Mouse (Mus musculus) common myeloid progenitor, adult 5-6 weeks (primary cell): ENCODE measurements around the gene St14. TPM values are rescaled to one million over a fixed set of nuclear protein-coding genes. Genes with fewer than 3 reads are reported as not detected.
"Not testable (repeated sequence)": the region's sequence is repeated elsewhere in the genome, so short reads cannot be mapped to it uniquely, and the experiment has no call there.

Source experiments
- ATAC-seq: replicated peaks from 2 replicates; pipeline ENCODE4 v1.8.0; 2016; ENCODE audit warnings: low read depth, mild to moderate bottlenecking, moderate TSS enrichment, inconsistent platforms; ENCODE audit not compliant: poor library complexity, severe bottlenecking
- total RNA-seq: library from RNA; stranded (forward); fragments of 200-1000, 187-1606 nt; gene quantifications from 2 replicates; pipeline ENCODE4 v1.2.3, GENCODE M21; 2017

The St14 gene
- total RNA-seq, 1 experiment from 2014 or later = 3.7 TPM

- no peak for ATAC-seq
Measured at GRCm38 (mm10) chr9:31088883-31089282, 42.8 kb downstream of the St14 start.

DNA sequence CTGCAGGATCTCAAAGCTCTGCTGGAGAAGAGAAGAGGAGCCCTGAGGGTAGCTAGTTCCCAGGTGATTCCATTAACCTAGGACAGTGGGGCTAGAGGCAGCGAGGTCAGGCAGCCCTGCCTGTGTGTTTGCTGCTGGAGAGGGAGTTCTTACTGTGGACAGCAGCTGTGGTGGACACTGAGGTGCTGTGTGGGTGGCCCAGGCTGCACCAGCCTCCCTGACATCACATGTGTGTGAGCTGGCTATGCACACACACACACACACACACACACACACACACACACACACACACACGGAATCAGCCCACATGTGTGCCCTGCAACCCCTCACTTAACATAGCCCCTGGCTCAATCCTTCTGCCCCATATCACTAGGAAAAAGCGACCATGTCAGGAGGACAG is 43.5 kb downstream of the St14 start:
- ATAC-seq = no peak

DNA sequence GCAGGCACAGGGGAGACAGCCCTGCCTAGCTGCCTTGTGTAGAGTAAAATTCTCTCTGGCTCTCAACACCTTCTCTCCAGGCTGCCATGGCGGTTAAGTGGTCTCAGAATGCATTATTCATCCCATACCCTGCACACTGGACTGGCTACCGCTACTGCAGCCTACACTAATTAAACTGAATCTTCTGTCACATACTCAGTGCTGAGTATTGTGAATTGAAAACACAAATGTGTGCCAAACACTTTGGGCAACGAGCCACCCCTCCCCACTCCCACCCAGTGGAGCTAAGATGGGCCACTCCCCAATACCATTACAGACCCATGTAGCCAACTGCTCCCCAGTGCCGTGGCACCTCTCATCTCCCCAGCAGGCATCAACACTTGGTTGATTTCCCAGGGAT is 44.2 kb downstream of the St14 start:
- ATAC-seq = no peak

- no peak for ATAC-seq
Measured at GRCm38 (mm10) chr9:31086754-31087145, 44.9 kb downstream of the St14 start.

DNA sequence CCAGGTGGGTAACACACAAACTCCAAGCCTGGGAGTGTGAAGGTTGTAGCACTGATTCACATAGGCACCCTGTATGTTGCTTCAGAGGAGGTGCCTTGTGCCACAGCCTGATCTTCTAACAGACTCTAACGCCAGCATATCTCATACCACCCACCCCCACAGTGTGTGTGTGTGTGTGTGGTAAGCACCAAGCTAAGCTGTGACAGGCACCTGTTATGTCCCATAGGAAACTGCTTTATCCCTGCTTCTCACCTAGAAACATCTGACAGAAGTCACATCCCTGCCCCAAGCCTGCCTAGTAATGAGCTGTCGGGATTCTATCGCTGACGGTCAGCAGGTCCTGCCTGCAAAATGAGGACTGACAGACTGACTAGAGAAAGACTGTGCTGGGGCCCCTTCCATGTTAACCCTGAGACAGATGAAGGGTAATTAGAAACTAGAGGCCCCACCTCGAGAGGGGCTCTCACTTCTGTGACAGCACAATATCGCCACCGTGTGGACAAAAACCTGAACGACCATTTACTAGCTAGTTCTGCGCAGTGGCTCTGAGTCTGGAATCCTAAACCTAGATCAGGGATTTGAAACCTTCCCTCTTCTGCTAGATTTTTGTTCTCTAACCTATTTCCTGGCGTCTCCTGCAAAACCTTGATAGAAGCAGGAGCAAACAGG is 45.4 kb downstream of the St14 start:
- peak; percentile 66 for ATAC-seq

DNA sequence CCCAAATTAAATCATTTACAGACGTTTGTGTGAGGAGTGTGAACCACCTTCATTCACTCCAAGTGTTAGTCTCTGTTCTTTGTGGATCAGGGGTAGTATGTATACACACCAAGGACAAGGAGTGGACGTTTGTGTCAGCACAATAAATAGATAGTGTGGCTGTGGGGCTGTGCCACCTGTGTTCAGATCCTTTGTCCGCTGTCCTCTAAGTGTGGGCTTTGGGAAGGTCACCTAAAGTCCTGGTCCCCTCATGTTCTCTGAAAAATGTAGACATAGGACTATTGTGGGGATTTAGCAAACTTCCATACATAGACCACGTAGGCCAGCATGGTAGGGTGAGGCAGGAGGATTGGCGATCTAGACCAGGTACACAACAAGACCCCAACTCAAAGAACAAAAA is 46.1 kb downstream of the St14 start:
- no peak for ATAC-seq

DNA sequence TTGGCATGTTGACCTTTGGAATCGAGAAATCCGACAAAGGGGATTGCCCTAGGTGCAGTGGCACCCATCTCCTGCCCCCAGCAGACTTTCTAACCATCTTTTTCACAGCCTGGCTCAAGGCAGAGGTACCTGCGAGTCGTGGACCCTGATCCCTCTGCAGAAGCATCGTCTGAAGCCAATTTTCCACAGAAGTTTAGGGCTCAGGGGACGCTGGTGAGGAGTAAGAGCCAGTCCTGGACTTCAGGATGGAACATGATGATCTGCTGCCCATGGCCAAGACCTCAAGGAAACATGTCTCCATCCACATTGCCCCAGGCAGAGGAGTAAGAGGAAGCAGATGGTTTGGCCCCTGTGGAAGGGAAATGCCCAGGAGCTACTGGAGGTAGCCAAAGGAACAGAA is 48.9 kb downstream of the St14 start:
- ATAC-seq = no peak

GRCm38 (mm10) chr9:31082054-31082666 is 49.5 kb downstream of the St14 start:
- ATAC-seq = peak; percentile 85

GRCm38 (mm10) chr9:31080726-31081125 is 50.9 kb downstream of the St14 start:
- no peak for ATAC-seq

DNA sequence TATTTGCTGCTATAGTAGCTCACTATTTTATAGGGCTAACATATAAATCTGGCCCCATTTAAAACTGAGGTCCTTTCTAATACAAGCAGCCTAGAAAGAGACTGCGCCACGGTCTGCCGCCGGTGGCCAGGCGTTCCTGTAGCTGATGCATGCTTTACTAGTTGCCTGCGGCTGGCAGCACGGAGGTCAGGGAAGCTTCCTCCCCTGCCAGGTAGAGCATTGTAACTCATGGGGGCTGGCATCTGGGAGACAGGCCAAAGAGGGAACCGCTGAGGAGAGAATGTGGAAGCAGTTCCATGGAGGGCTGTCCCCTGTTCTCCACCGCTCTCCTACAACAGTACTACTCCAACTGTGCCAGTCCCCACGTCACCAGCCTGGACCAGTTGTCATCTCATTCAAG is 56.8 kb downstream of the St14 start:
- no peak for ATAC-seq

- ATAC-seq = no peak
Measured at GRCm38 (mm10) chr9:31073797-31074196, 57.9 kb downstream of the St14 start.

- ATAC-seq = no peak
Measured at GRCm38 (mm10) chr9:31072256-31072655, 59.4 kb downstream of the St14 start.

DNA sequence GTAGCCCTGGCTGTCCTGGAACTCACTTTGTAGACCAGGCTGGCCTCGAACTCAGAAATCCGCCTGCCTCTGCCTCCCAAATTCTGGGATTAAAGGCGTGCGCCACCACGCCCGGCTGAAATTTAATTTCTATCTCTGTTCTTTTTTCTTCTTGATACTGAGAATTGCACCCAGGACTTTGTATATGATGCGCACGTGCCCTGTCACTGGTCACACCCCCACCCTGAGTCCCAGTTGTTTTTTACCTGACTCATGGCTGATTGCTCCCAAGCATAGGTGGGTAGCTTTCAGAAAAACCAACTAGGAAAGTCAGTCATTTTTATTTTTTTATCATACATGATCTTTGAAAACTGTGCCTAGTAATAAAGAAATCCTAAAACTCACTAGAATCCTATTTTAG is 60.9 kb downstream of the St14 start:
- no peak for ATAC-seq

DNA sequence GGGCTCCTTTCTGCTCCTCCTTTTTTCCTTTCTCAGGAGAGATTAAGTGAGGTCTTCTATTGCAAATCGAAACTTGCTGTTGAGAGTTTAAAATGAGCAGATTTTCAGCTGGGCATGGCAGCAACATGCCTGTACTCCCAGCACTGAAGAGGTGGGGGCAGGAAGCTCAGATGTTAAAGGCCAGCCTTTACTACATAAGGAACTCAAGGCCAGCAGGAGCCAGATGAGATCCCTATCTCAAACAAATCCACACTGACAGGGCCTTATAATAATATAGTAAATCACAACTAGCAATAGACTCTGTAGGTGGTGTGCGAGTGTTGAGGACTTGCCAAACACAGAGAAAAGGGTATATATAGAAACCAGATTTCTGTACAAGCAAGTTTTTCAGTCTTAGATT is 72.9 kb downstream of the St14 start:
- no peak for ATAC-seq

- not testable (repeated sequence) for ATAC-seq
Measured at GRCm38 (mm10) chr9:31051509-31051908, 80.1 kb downstream of the St14 start.

DNA sequence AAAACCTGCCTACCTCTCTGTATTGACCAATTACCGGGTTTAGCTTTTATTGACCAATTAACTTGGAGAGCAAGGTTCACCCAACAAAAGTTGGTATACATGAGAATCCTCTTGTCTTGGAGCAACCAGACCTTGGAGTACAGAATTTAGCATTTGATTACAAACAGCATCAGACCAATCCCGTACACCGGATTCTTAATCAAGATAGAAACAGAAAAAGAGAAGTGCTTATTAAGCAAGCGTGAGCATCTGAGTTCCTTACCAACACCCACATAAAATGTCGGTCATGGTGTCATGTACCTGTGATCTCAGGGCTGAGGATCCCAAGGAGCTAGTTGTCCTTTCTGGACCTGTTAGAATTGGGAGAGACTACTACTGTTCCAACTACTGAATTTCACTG is 81.4 kb downstream of the St14 start:
- ATAC-seq = peak; percentile 74; the same call in 1 of the 2 replicates

Other genes starting within 250 kb of the St14 start
- gene Adamts15, start 209.4 kb downstream of the St14 start, total RNA-seq = not detected in 2 replicates
- gene Adamts8, start 189.3 kb downstream of the St14 start, total RNA-seq = not detected in 2 replicates
- gene Zbtb44, start 101.2 kb downstream of the St14 start, total RNA-seq = 21.8 and 32.8 TPM in 2 replicates
- gene Aplp2, start 80.0 kb upstream of the St14 start, total RNA-seq = 79.4 and 86.3 TPM in 2 replicates
- gene Prdm10, start 148.7 kb upstream of the St14 start, total RNA-seq = 9.4 and 11.4 TPM in 2 replicates